Mouse (Mus musculus): Measurements from ENCODE around the gene Gm42878. TPM values are rescaled to one million over a fixed set of nuclear protein-coding genes. Genes with fewer than 3 reads are reported as not detected.

Gene Gm42878
- polyA plus RNA-seq, 2 experiments: 0.31 to 0.69 TPM

DNA sequence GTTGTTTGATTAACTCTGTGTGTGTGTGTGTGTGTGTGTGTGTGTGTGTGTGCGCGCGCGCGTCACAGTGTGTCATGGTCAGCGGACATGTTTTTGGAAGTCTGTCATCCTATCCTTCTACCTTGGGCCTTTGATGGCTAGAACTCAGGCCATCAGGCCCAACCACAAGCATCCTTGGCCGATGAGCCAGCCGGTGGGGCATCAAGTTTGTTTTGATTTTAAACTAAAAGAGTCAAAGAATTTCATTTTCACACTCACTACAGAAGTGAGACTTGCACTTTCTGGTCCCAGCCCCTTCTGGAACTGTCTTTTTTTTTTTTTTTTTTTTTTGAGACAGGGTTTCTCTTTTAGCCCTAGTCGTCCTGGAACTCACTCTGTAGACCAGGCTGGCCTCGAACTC lies 39.7 kb upstream of the Gm42878 start:
- Histone ChIP-seq H3K9me3 (ENCODE audit: control insufficient read depth, low read length) (no peaks in the 10 kb centered on the region), H3K4me3 (replicated peaks; ENCODE audit: low read length) (no peak overlapping the region), H3K4me1 (ENCODE audit: control insufficient read depth, insufficient read depth, low read length) (peaks cover 12% of the 10 kb centered on the region), H3K36me3 (ENCODE audit: control insufficient read depth, insufficient read depth, low read length) (peaks cover 11% of the 10 kb centered on the region), H3K27me3 (ENCODE audit: control insufficient read depth, insufficient read depth, low read length) (no peaks in the 10 kb centered on the region), H3K27ac (replicated peaks; ENCODE audit: low read depth, low read length) (no peak overlapping the region), H3K4me2 (replicated peaks; ENCODE audit: low read depth, low read length, severe bottlenecking) (no peak overlapping the region), H3K9ac (ENCODE audit: low read depth, low read length, severe bottlenecking) (no peak overlapping the region)
- 95% methylated on average over 10 of the region's 10 CpGs for WGBS
- no peak for TF ChIP-seq POLR2A (IDR thresholded peaks at IDR 0.05; ENCODE audit: borderline replicate concordance, extremely low read depth, insufficient read depth, insufficient read length)
- DNase-seq (ENCODE audit: low spot score) (no peak), ATAC-seq (ENCODE audit: low FRiP score, low read depth) (no peak)

DNA sequence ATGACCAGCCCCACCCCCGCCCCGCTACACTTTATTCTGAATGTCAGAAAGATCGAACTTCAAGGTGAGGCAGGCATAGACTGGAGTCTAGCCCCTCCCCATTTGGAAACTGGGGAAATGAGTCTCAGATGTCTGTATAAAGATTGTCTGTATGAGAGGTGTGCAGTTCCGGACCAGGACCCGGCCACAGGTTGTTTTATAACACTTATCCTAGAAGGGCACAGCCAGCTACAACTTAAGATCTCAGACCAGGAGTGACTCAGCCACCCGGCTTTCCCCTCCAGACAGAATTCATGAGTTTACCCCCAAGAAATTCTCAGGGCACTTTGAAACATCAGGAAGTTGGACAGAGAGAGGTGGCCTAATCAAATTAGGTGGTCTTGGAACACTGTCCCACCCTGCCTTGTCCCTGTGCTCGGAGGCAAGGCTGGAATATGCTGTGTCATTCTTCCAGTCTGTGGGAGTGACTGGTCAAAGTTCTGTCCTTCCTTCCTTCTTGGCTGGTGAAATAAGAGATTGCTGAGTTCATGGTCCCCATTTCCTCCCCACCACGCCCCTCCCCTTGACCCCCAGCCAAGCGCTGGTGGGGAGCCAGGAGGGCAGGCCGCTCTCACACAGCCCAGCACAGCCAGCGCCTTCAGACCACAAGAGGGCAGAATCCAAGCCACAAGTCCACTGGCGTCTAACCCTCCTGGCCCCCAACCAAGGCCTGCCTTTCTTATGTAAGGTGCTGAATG lies 38.7 kb upstream of the Gm42878 start:
- peaks cover 21% of the 10 kb centered on the region for H3K36me3 ChIP-seq (ENCODE audit: control insufficient read depth, insufficient read depth, low read length)
- peak; percentile 50 for DNase-seq (ENCODE audit: low spot score)
- no peak overlapping the region for H3K9ac ChIP-seq (ENCODE audit: low read depth, low read length, severe bottlenecking)
- peaks cover 12% of the 10 kb centered on the region for H3K4me1 ChIP-seq (ENCODE audit: control insufficient read depth, insufficient read depth, low read length)
- H3K4me3 ChIP-seq (replicated peaks; ENCODE audit: low read length): no peak overlapping the region
- no peak overlapping the region for H3K4me2 ChIP-seq (replicated peaks; ENCODE audit: low read depth, low read length, severe bottlenecking)
- TF ChIP-seq POLR2A (IDR thresholded peaks at IDR 0.05; ENCODE audit: borderline replicate concordance, extremely low read depth, insufficient read depth, insufficient read length): no peak
- peak overlapping the region; percentile 48; the same call in 1 of the 2 replicates for H3K27ac ChIP-seq (replicated peaks; ENCODE audit: low read depth, low read length)
- no peaks in the 10 kb centered on the region for H3K9me3 ChIP-seq (ENCODE audit: control insufficient read depth, low read length)
- WGBS: 53% methylated on average over 12 of the region's 12 CpGs
- peak; percentile 47; the same call in 1 of the 2 replicates for ATAC-seq (ENCODE audit: low FRiP score, low read depth)
- H3K27me3 ChIP-seq (ENCODE audit: control insufficient read depth, insufficient read depth, low read length): no peaks in the 10 kb centered on the region

DNA sequence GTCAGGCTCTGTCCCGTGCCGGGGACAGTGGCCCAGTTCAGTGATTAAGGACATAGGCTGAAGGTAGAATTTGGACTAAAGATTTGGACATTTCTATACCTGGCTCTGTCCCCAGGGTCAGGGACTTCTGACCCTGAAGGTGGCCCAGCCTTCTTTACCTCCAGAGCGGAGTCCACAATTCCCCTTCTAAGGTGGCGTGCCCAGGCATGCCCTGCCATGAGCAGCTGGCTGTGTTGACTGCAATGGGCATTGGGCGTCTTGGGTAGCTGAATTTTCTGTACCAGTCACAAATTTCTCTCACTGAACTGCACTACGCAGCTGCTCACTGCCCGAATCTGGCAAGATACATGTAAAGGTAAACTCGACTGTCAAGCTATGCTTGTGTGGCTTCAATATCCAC lies 36.7 kb upstream of the Gm42878 start:
- DNase-seq (ENCODE audit: low spot score): no peak
- no peak for ATAC-seq (ENCODE audit: low FRiP score, low read depth)
- 87% methylated on average over 8 of the region's 8 CpGs for WGBS
- no peaks in the 10 kb centered on the region for H3K9me3 ChIP-seq (ENCODE audit: control insufficient read depth, low read length)
- H3K27me3 ChIP-seq (ENCODE audit: control insufficient read depth, insufficient read depth, low read length): no peaks in the 10 kb centered on the region
- no peak overlapping the region for H3K9ac ChIP-seq (ENCODE audit: low read depth, low read length, severe bottlenecking)
- no peak for TF ChIP-seq POLR2A (IDR thresholded peaks at IDR 0.05; ENCODE audit: borderline replicate concordance, extremely low read depth, insufficient read depth, insufficient read length)
- no peak overlapping the region for H3K27ac ChIP-seq (replicated peaks; ENCODE audit: low read depth, low read length)
- H3K4me3 ChIP-seq (replicated peaks; ENCODE audit: low read length): no peak overlapping the region
- H3K36me3 ChIP-seq (ENCODE audit: control insufficient read depth, insufficient read depth, low read length): peaks cover 38% of the 10 kb centered on the region
- peaks cover 12% of the 10 kb centered on the region for H3K4me1 ChIP-seq (ENCODE audit: control insufficient read depth, insufficient read depth, low read length)
- H3K4me2 ChIP-seq (replicated peaks; ENCODE audit: low read depth, low read length, severe bottlenecking): no peak overlapping the region

DNA sequence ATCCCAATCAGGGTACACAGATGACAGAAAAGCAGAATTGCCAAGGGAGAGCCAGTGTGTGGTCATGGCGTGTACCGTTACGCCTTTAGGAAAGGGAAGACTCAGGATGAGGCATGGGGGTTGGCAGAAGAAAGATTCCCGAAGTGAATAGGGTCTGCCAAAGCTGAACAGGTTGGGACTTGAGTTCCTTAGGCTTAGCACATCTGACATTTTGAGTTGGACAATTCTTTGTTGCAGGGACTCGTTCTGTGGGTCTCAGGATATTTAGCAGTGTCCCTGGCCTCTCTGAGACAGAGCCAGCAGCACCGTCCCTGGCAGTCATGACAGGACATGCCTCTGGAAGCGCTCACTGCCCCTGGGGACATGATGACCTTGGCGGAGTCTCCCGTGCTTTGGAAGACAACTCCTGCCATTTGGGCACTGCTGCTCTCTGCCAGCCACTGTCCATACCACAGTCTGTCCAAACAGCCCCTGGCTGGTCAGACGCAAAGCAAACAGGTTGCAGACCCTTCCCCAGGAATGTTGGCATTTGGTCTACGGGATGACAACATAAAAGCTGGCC lies 31.7 kb upstream of the Gm42878 start:
- DNase-seq (ENCODE audit: low spot score) (no peak), ATAC-seq (ENCODE audit: low FRiP score, low read depth) (no peak)
- Histone ChIP-seq H3K9me3 (ENCODE audit: control insufficient read depth, low read length) (no peaks in the 10 kb centered on the region), H3K4me2 (replicated peaks; ENCODE audit: low read depth, low read length, severe bottlenecking) (no peak overlapping the region), H3K36me3 (ENCODE audit: control insufficient read depth, insufficient read depth, low read length) (peaks cover 85% of the 10 kb centered on the region), H3K27ac (replicated peaks; ENCODE audit: low read depth, low read length) (no peak overlapping the region), H3K27me3 (ENCODE audit: control insufficient read depth, insufficient read depth, low read length) (no peaks in the 10 kb centered on the region), H3K4me3 (replicated peaks; ENCODE audit: low read length) (no peak overlapping the region), H3K9ac (ENCODE audit: low read depth, low read length, severe bottlenecking) (no peak overlapping the region), H3K4me1 (ENCODE audit: control insufficient read depth, insufficient read depth, low read length) (no peaks in the 10 kb centered on the region; the same call in 1 of the 2 replicates)
- TF ChIP-seq POLR2A (IDR thresholded peaks at IDR 0.05; ENCODE audit: borderline replicate concordance, extremely low read depth, insufficient read depth, insufficient read length): no peak
- WGBS: 86% methylated on average over 11 of the region's 11 CpGs

DNA sequence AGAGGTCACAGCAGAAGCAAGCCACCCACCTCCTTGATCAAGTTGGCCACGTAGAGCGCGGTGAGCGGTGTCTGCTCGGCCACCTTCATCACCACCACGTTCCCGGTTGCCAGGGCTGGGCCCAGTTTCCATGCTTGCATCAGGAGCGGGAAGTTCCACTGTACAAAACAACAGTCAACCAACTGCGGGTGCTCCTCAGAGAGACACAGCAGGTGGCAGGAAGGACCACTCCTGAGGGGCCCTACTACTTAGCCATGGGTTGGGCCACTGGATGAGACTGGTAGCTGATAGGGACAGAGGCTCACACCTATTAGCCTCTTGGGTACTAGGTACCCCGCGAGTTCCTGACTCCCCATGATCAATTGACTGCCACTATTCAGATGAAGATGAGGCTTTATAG lies 30.6 kb upstream of the Gm42878 start:
- ATAC-seq (ENCODE audit: low FRiP score, low read depth) (no peak), DNase-seq (ENCODE audit: low spot score) (no peak)
- Histone ChIP-seq H3K27me3 (ENCODE audit: control insufficient read depth, insufficient read depth, low read length) (no peaks in the 10 kb centered on the region), H3K27ac (replicated peaks; ENCODE audit: low read depth, low read length) (no peak overlapping the region), H3K4me1 (ENCODE audit: control insufficient read depth, insufficient read depth, low read length) (no peaks in the 10 kb centered on the region), H3K4me2 (replicated peaks; ENCODE audit: low read depth, low read length, severe bottlenecking) (no peak overlapping the region), H3K9me3 (ENCODE audit: control insufficient read depth, low read length) (no peaks in the 10 kb centered on the region), H3K4me3 (replicated peaks; ENCODE audit: low read length) (no peak overlapping the region), H3K9ac (ENCODE audit: low read depth, low read length, severe bottlenecking) (no peak overlapping the region), H3K36me3 (ENCODE audit: control insufficient read depth, insufficient read depth, low read length) (peaks cover 94% of the 10 kb centered on the region)
- WGBS: 97% methylated on average over 11 of the region's 11 CpGs
- no peak for TF ChIP-seq POLR2A (IDR thresholded peaks at IDR 0.05; ENCODE audit: borderline replicate concordance, extremely low read depth, insufficient read depth, insufficient read length)

All from limb, embryonic 14.5 days (tissue).